Mouse (Mus musculus) MEL (cell line): ENCODE results near the gene Kazn. TPM values are rescaled to one million over a fixed set of nuclear protein-coding genes. Genes with fewer than 3 reads are reported as not detected.

Source experiments
- DNase-seq: peaks from one replicate; pipeline ENCODE4 v3.0.0; 2011; ENCODE audit warnings: low read depth, low spot score
- H3K27ac ChIP-seq: 2 replicates; pipeline ENCODE4 v1.5.1; 2012; ENCODE audit warnings: low read depth, mild to moderate bottlenecking, control low read depth, low read length, moderate library complexity; ENCODE audit not compliant: control insufficient read depth
- H3K27me3 ChIP-seq, 2 experiments: fragments of 150-350 bp in 1 of 2; sonication (generic) in 1 of 2; 2 replicates each; pipeline ENCODE4 v1.6.1; 2012; ENCODE audit warnings: low read length in 2 of 2, mild to moderate bottlenecking in 2 of 2, improper control_type of control experiment in 1 of 2, moderate library complexity in 1 of 2; ENCODE audit not compliant: insufficient read depth in 2 of 2, control insufficient read depth in 1 of 2
- H3K36me3 ChIP-seq, 2 experiments: 2 replicates each; pipeline ENCODE4 v1.6.1; 2012 to 2014; ENCODE audit warnings: low read length in 2 of 2, improper control_type of control experiment in 1 of 2, inconsistent platforms in 1 of 2, mild to moderate bottlenecking in 1 of 2; ENCODE audit not compliant: insufficient read depth in 2 of 2, control insufficient read depth in 1 of 2
- H3K4me1 ChIP-seq, 2 experiments: fragments of 150-350 bp in 1 of 2; sonication (generic) in 1 of 2; 2 replicates each; pipeline ENCODE4 v1.6.1; 2012; ENCODE audit warnings: low read length in 2 of 2, improper control_type of control experiment in 1 of 2, mild to moderate bottlenecking in 1 of 2; ENCODE audit not compliant: insufficient read depth in 2 of 2, control insufficient read depth in 1 of 2
- H3K4me3 ChIP-seq, 2 experiments: fragments of 150-350 bp in 1 of 2; sonication (generic) in 1 of 2; 2 replicates each; pipeline ENCODE4 v1.5.1; 2012; ENCODE audit warnings: low read depth in 2 of 2, low read length in 2 of 2, mild to moderate bottlenecking in 2 of 2, moderate library complexity in 2 of 2, control low read depth in 1 of 2, improper control_type of control experiment in 1 of 2; ENCODE audit not compliant: control insufficient read depth in 1 of 2, insufficient read depth in 1 of 2
- H3K79me2 ChIP-seq: 2 replicates; pipeline ENCODE4 v1.6.1; 2012; ENCODE audit warnings: mild to moderate bottlenecking, low read length, moderate library complexity; ENCODE audit not compliant: control insufficient read depth, poor library complexity, insufficient read depth
- H3K9ac ChIP-seq: 2 replicates; pipeline ENCODE4 v1.6.1; 2012; ENCODE audit warnings: low read depth, mild to moderate bottlenecking, control low read depth, low read length, moderate library complexity; ENCODE audit not compliant: control insufficient read depth, poor library complexity, severe bottlenecking
- H3K9me3 ChIP-seq: fragments of 150-350 bp; sonication (generic); replicated peaks from 2 replicates; pipeline ENCODE4 v1.6.1; 2012; ENCODE audit warnings: mild to moderate bottlenecking, low read length, improper control_type of control experiment, moderate library complexity; ENCODE audit not compliant: insufficient read depth
- BHLHE40 ChIP-seq: IDR thresholded peaks from 2 replicates; pipeline ENCODE4 v1.6.1; 2012; ENCODE audit warnings: low read depth, mild to moderate bottlenecking, inconsistent platforms, low read length, improper control_type of control experiment, borderline replicate concordance
- CTCF ChIP-seq, 3 experiments: IDR thresholded peaks in 2 of 3; conservative IDR thresholded peaks in 1 of 3; 2 replicates each; pipeline ENCODE4 v1.5.1; 2011 to 2012; ENCODE audit warnings: low read length in 3 of 3, low read depth in 2 of 3, mild to moderate bottlenecking in 2 of 3, improper control_type of control experiment in 1 of 3, inconsistent platforms in 1 of 3, mixed read lengths in 1 of 3, moderate library complexity in 1 of 3; ENCODE audit not compliant: control insufficient read depth in 1 of 3, insufficient read depth in 1 of 3, poor library complexity in 1 of 3, severe bottlenecking in 1 of 3
- E2F4 ChIP-seq: IDR thresholded peaks from 2 replicates; pipeline ENCODE4 v1.6.1; 2011; ENCODE audit warnings: low read depth, low read length, improper control_type of control experiment, borderline replicate concordance
- ELF1 ChIP-seq: IDR thresholded peaks from 2 replicates; pipeline ENCODE4 v1.6.1; 2014; ENCODE audit warnings: low read depth, mild to moderate bottlenecking, inconsistent platforms, low read length, improper control_type of control experiment, moderate library complexity
- EP300 ChIP-seq, 2 experiments: IDR thresholded peaks; 2 replicates each; pipeline ENCODE4 v1.6.1; 2011; ENCODE audit warnings: improper control_type of control experiment in 2 of 2, low read length in 2 of 2, low read depth in 1 of 2, mild to moderate bottlenecking in 1 of 2
- ETS1 ChIP-seq: IDR thresholded peaks from 2 replicates; pipeline ENCODE4 v1.6.1; 2012; ENCODE audit warnings: low read depth, mild to moderate bottlenecking, inconsistent platforms, low read length, improper control_type of control experiment, moderate library complexity
- GABPA ChIP-seq: IDR thresholded peaks from 2 replicates; pipeline ENCODE4 v1.6.1; 2012; ENCODE audit warnings: low read depth, mild to moderate bottlenecking, inconsistent platforms, low read length, improper control_type of control experiment, moderate library complexity
- GATA1 ChIP-seq: IDR thresholded peaks from 2 replicates; pipeline ENCODE4 v1.6.1; 2011; ENCODE audit warnings: low read depth, low read length, improper control_type of control experiment
- JUND ChIP-seq: IDR thresholded peaks from 2 replicates; pipeline ENCODE4 v1.6.1; 2011; ENCODE audit warnings: low read depth, mild to moderate bottlenecking, improper control_type of control experiment, low read length
- KAT2A ChIP-seq: conservative IDR thresholded peaks from 2 replicates; pipeline ENCODE4 v1.6.1; 2012; ENCODE audit warnings: low read depth, low read length, improper control_type of control experiment, inconsistent platforms
- MAFK ChIP-seq: IDR thresholded peaks from 2 replicates; pipeline ENCODE4 v1.6.1; 2011; ENCODE audit warnings: low read depth, mild to moderate bottlenecking, low read length, improper control_type of control experiment, borderline replicate concordance
- MXI1 ChIP-seq: IDR thresholded peaks from 2 replicates; pipeline ENCODE4 v1.6.1; 2011; ENCODE audit warnings: mild to moderate bottlenecking, low read depth, low read length, improper control_type of control experiment
- MYB ChIP-seq: IDR thresholded peaks from 2 replicates; pipeline ENCODE4 v1.6.1; 2011; ENCODE audit warnings: mild to moderate bottlenecking, low read depth, low read length, improper control_type of control experiment
- NELFE ChIP-seq: IDR thresholded peaks from 2 replicates; pipeline ENCODE4 v1.6.1; 2011; ENCODE audit warnings: low read depth, low read length, improper control_type of control experiment
- NRF1 ChIP-seq: IDR thresholded peaks from 2 replicates; pipeline ENCODE4 v1.6.1; 2014; ENCODE audit warnings: low read depth, mild to moderate bottlenecking, inconsistent platforms, low read length, improper control_type of control experiment, moderate library complexity; ENCODE audit not compliant: poor library complexity, insufficient read depth, severe bottlenecking
- POLR2A ChIP-seq, 2 experiments: IDR thresholded peaks; 2 replicates each; pipeline ENCODE4 v1.6.1; 2011 to 2012; ENCODE audit warnings: low read length in 2 of 2, mild to moderate bottlenecking in 2 of 2, control low read depth in 1 of 2, improper control_type of control experiment in 1 of 2, low read depth in 1 of 2, moderate library complexity in 1 of 2; ENCODE audit not compliant: control insufficient read depth in 1 of 2, insufficient read depth in 1 of 2, poor library complexity in 1 of 2
- POLR2AphosphoS2 ChIP-seq: IDR thresholded peaks from 2 replicates; pipeline ENCODE4 v1.6.1; 2011; ENCODE audit warnings: low read length, improper control_type of control experiment
- POLR2AphosphoS5 ChIP-seq: IDR thresholded peaks from 2 replicates; pipeline ENCODE4 v1.6.1; 2012; ENCODE audit warnings: low read depth, borderline replicate concordance, mild to moderate bottlenecking, inconsistent platforms, low read length, moderate library complexity, mixed read lengths
- SIN3A ChIP-seq: IDR thresholded peaks from 2 replicates; pipeline ENCODE4 v1.6.1; 2012; ENCODE audit warnings: low read length, improper control_type of control experiment, inconsistent platforms
- TBP ChIP-seq: IDR thresholded peaks from 2 replicates; pipeline ENCODE4 v1.8.0; 2011; ENCODE audit warnings: low read depth, low read length, improper control_type of control experiment
- UBTF ChIP-seq: IDR thresholded peaks from 2 replicates; pipeline ENCODE4 v1.6.1; 2012; ENCODE audit warnings: low read depth, mild to moderate bottlenecking, inconsistent platforms, low read length, improper control_type of control experiment, moderate library complexity, borderline replicate concordance; ENCODE audit not compliant: insufficient read depth
- USF2 ChIP-seq, 2 experiments: IDR thresholded peaks; 2 replicates each; pipeline ENCODE4 v1.6.1; 2011 to 2012; ENCODE audit warnings: improper control_type of control experiment in 2 of 2, low read length in 2 of 2, borderline replicate concordance in 1 of 2, inconsistent platforms in 1 of 2, low read depth in 1 of 2, mild to moderate bottlenecking in 1 of 2; ENCODE audit not compliant: insufficient read depth in 1 of 2
- ZKSCAN1 ChIP-seq: IDR thresholded peaks from 2 replicates; pipeline ENCODE4 v1.6.1; 2012; ENCODE audit warnings: low read depth, mild to moderate bottlenecking, inconsistent platforms, low read length, improper control_type of control experiment, moderate library complexity
- ZNF384 ChIP-seq: IDR thresholded peaks from 2 replicates; pipeline ENCODE4 v1.6.1; 2012; ENCODE audit warnings: low read depth, mild to moderate bottlenecking, inconsistent platforms, low read length, improper control_type of control experiment
- polyA plus RNA-seq, 2 experiments: library from polyadenylated mRNA; stranded (reverse) in 1 of 2; unstranded in 1 of 2; fragments of >175 nt in 1 of 2; fragments of >200 nt in 1 of 2; gene quantifications; 2 replicates each; pipeline versions ENCODE4 v1.2.1 to v1.2.4; 2012; ENCODE audit warnings: low replicate concordance in 2 of 2, low read depth in 1 of 2; ENCODE audit not compliant: insufficient read length in 2 of 2, insufficient read depth in 1 of 2, missing spikeins in 1 of 2
- total RNA-seq: library from RNA; depleted of rRNA; stranded (reverse); fragments of 300-350 nt; gene quantifications from 2 replicates; pipeline ENCODE4 v1.2.3, GENCODE M21; 2012

The Kazn gene
- total and polyA plus RNA-seq, 3 experiments = not detected

DNA sequence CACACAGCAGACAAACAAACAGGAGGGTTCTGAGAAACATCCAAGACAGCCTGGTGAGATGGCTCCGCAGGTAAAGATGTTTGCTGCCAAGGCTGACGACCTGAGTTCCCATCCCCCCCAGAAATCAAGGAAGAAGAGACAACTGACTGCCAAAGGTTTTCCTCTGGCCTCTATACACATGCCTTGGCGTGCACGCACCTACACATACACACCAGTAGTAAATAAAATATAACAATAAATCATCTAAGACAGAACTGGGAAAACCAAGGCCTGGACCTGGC is 158.8 kb downstream of the Kazn start:
- Histone ChIP-seq H3K4me1 (no peaks in the 10 kb centered on the region), H3K79me2 (no peaks in the 10 kb centered on the region), H3K36me3 (no peaks in the 10 kb centered on the region), H3K9me3 (no peaks in the 10 kb centered on the region), H3K27ac (no peak overlapping the region), H3K27me3 (no peaks in the 10 kb centered on the region), H3K9ac (no peak overlapping the region), H3K4me3 (no peak overlapping the region)
- DNase-seq = no peak
- TF ChIP-seq ZNF384 = no peak
- no peak for TF ChIP-seq ELF1
- no peak for TF ChIP-seq MAFK
- TF ChIP-seq JUND = no peak
- no peak for TF ChIP-seq NELFE
- TF ChIP-seq NRF1 = no peak
- no peak for TF ChIP-seq BHLHE40
- TF ChIP-seq CTCF (IDR thresholded peaks at IDR 0.05 in 2 of 3, conservative IDR thresholded peaks at IDR 0.05 in 1 of 3; ENCODE audit: control insufficient read depth in 1 of 3, insufficient read depth in 1 of 3, low read depth in 2 of 3, low read length in 3 of 3, poor library complexity in 1 of 3, severe bottlenecking in 1 of 3) = no peak
- TF ChIP-seq POLR2AphosphoS5 = no peak
- no peak for TF ChIP-seq TBP
- TF ChIP-seq ETS1 = no peak
- no peak for TF ChIP-seq MYB
- TF ChIP-seq KAT2A = no peak
- no peak for TF ChIP-seq USF2 (IDR thresholded peaks at IDR 0.05; ENCODE audit: borderline replicate concordance in 1 of 2, insufficient read depth in 1 of 2, low read depth in 1 of 2, low read length in 2 of 2)
- no peak for TF ChIP-seq EP300 (IDR thresholded peaks at IDR 0.05; ENCODE audit: low read depth in 1 of 2, low read length in 2 of 2)
- no peak for TF ChIP-seq ZKSCAN1
- TF ChIP-seq GABPA = no peak
- no peak for TF ChIP-seq SIN3A

DNA sequence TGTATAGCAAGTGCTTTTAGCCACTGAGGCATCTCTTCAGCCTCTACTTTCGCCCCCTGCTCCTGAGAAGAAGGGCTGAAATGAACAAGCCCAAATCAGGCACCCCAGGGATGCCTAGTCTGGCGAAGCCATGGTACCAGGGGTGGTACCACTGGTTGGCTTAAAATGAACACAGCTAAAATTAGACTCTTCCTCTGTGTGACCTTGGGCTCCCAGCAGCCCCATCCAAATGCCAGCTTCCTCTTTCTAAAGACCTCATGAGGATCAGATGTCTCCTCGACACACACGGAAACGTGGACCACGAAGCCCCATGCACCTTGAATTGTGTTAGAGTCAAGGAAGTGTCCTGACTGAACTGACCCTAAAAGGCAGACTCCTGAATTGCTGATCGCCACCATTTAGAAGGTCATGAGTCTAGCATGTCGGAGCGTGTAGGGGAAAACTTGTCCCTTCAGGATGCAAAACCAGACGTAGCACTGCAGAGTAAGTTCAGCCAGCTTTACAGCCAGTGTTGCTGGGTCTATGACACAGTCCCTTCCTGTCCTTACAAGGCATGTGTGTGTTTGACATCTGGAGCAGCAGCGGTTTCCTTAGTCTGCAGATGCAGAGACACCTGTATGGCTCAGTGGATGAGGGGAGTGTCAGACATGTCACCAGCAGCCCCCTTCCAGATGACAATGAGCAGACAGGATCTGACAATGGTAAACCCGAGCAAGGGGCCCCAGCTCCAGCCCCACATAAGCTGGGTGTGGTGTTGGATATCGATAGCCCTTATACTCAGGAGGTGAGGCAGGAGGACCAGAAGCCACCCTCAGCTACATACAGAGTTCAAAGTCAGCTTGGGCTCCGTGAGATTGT is 159.3 kb downstream of the Kazn start:
- Histone ChIP-seq H3K36me3 (no peaks in the 10 kb centered on the region), H3K4me3 (no peak overlapping the region), H3K27ac (no peak overlapping the region), H3K79me2 (no peaks in the 10 kb centered on the region), H3K4me1 (no peaks in the 10 kb centered on the region), H3K9me3 (no peaks in the 10 kb centered on the region), H3K9ac (no peak overlapping the region), H3K27me3 (no peaks in the 10 kb centered on the region)
- no peak for DNase-seq
- TF ChIP-seq NRF1 = no peak
- no peak for TF ChIP-seq SIN3A
- TF ChIP-seq NELFE = no peak
- TF ChIP-seq JUND = no peak
- TF ChIP-seq MYB = no peak
- TF ChIP-seq GABPA = no peak
- TF ChIP-seq POLR2AphosphoS5 = no peak
- no peak for TF ChIP-seq ZKSCAN1
- no peak for TF ChIP-seq UBTF
- no peak for TF ChIP-seq MXI1
- no peak for TF ChIP-seq TBP
- no peak for TF ChIP-seq E2F4
- TF ChIP-seq POLR2A (IDR thresholded peaks at IDR 0.05; ENCODE audit: control insufficient read depth in 1 of 2, insufficient read depth in 1 of 2, low read depth in 1 of 2, low read length in 2 of 2, poor library complexity in 1 of 2) = no peak
- no peak for TF ChIP-seq POLR2AphosphoS2
- TF ChIP-seq USF2 (IDR thresholded peaks at IDR 0.05; ENCODE audit: borderline replicate concordance in 1 of 2, insufficient read depth in 1 of 2, low read depth in 1 of 2, low read length in 2 of 2) = no peak
- no peak for TF ChIP-seq GATA1
- TF ChIP-seq, all 39 proteins: peak for 0
